Mouse (Mus musculus): Measurements from ENCODE around the gene Smim27. TPM values are rescaled to one million over a fixed set of nuclear protein-coding genes. Genes with fewer than 3 reads are reported as not detected.

The Smim27 gene
- 17.7 and 23.0 TPM in 2 replicates for polyA plus RNA-seq (2012; rRNA removed; ENCODE audit: low replicate concordance)

GRCm38 (mm10) chr4:40269430-40270032, at the start of gene Smim27, which contains the start of gene Topors:
Gene Smim27 (plus strand): TSS chr4:40269579.
Gene Topors (minus strand): TSS chr4:40269850.

GRCm38 (mm10) chr4:40239409-40240271, 29.7 kb upstream of the Smim27 start, which contains the start of gene Ddx58:
Gene Ddx58 (minus strand): TSS chr4:40239828.

GRCm38 (mm10) chr4:40279276-40279900, 10.0 kb downstream of the Smim27 start, which contains the start of gene Ndufb6:
Gene Ndufb6 (minus strand): TSS chr4:40279421.

Other genes starting within 250 kb of the Smim27 start
- gene Aco1, start 126.5 kb upstream of the Smim27 start, polyA plus RNA-seq (2012; rRNA removed; ENCODE audit: low replicate concordance): 119 and 137 TPM in 2 replicates
- 20.4 and 25.3 TPM in 2 replicates for gene Ddx58, start 29.8 kb upstream of the Smim27 start, polyA plus RNA-seq (2012; rRNA removed; ENCODE audit: low replicate concordance)
- gene Topors, start 271 bp downstream of the Smim27 start, polyA plus RNA-seq (2012; rRNA removed; ENCODE audit: low replicate concordance): 3.9 and 6.7 TPM in 2 replicates
- gene Ndufb6, start 9.8 kb downstream of the Smim27 start, polyA plus RNA-seq (2012; rRNA removed; ENCODE audit: low replicate concordance): 105 and 137 TPM in 2 replicates
- 0.13 TPM in 1 of 2 replicates, not detected in the other for gene Tmem215, start 202.6 kb downstream of the Smim27 start, polyA plus RNA-seq (2012; rRNA removed; ENCODE audit: low replicate concordance)